Mouse (Mus musculus) left cerebral cortex, adult 2 months (tissue): ENCODE measurements at regions not wholly inside any gene's neighbourhood (a gene's known extent, or its start where the extent isn't known, plus 50 kb on each side); places are given as distances from the start of the nearest gene placed in this dataset.
A peak's percentile ranks its signal among the peaks of the same experiment; 100 is the strongest.

Experiments used
- DNase-seq, 2 experiments: peaks; one replicate each; pipeline ENCODE4 v3.0.0; 2021 to 2022; ENCODE audit warnings: low spot score in 2 of 2, mixed read lengths in 1 of 2; ENCODE audit errors: extremely low spot score in 1 of 2
- H3K27ac ChIP-seq: fragments of 200-600 bp; 2 replicates; pipeline ENCODE4 v1.8.1; 2022
- H3K4me3 ChIP-seq: fragments of 200-600 bp; 2 replicates; pipeline ENCODE4 v1.8.1; 2022
- CTCF ChIP-seq: fragments of 200-600 bp; IDR thresholded peaks from 2 replicates; pipeline ENCODE4 v1.8.1; 2022; ENCODE audit warnings: antibody characterized with exemption, mild to moderate bottlenecking, moderate library complexity
- intact Hi-C: fragments of 180-260 bp; cut with DNase I; formaldehyde crosslinking; loops from one replicate; pipeline ENCODE4 v1.15.1; 2025

DNA sequence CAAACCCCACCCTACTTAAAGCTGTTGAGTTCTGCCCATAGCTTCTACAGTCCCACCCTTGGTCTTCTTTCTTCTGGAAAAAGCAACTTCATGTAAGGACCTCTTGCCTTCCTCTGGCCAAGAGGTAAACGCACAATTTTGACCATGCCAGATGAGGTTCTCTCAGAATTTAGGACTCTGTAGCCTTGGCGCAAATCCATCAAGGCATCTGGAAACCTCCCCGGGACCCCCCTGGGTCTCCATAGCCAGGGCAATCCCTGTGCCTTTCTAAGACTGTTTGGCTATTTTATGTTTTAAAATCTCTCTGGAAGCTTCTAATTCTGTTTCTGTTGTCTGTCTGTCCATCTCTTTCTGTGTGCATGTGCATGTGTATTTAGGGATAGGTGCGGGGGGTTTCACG lies 110.3 kb downstream of the 2410131K14Rik start:
- no peak overlapping the region for H3K27ac ChIP-seq
- no peak for DNase-seq
- intact Hi-C loops, result no loop called here
- H3K4me3 ChIP-seq, result no peak overlapping the region
- TF ChIP-seq CTCF, result no peak

DNA sequence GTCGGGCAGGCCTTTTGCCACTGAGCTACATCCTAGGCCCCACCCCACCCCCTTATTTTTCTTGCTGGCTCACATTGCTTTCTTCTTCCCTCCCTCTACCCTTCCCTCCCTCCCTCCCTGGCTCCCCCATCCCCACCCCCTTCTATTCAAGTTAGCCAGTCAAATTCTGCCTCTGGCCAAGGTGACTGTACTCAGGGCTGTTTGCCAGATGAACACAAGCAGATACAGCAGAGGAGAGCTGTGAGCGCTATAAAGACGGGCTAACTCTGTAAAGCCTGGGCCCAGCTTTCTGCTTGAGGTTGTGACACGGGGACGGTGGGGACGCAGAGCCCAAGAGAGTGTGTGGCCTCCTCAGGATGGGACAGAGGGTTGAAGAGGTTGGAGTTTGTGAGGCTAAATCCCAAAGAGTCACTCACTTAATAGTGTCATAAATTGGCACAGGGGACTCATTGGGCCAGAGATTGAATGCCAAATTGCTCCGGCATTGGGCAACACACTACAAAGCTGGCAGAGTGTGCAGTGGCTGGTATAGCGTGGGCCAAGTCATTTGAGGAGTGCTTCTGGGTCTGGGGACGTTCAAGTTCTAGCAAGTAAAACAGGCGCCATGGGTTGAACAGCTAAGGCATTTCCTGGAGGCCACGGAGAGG lies 110.8 kb downstream of the 2410131K14Rik start:
- no peak overlapping the region for H3K27ac ChIP-seq
- intact Hi-C loops, result no loop called here

DNA sequence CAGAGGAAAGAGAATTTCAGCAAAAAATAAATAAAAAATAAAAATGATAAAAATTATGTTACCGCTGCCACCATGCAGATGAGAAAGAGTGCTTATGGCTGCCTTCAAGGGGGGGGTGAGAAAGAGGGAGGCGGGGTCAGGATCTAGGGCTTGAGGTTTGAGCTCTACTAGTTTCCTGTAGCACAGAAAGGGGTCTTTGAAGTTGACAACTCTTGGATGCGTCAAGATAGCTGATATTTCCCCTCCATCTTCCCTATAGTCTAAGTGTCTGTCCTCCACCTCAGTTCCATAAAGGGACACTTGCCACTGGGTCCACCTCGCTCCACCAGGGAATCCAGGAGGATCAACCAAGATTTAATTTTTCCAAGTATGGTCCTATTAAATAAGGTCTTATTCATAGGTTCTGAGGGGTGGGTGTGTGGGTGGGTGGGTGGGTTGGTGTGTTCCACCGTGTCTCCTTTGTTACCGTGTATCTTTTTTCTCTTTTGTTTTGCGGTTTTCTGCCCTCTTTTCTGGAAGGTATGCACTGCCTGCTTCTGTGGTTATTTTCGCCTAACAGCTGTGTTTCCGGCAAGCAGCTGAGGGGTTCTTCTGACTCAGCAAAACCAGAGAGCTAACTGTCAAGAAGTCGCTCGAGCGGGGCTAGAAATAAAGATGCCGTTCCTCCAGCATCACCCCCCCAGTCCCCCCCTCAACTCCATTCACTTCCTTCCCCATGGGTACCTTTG lies 114.8 kb downstream of the 2410131K14Rik start:
- no peak for DNase-seq

More for the DNA sequence above, 110.8 kb downstream of the 2410131K14Rik start:
- no peak for DNase-seq
- no peak for TF ChIP-seq CTCF
- no peak overlapping the region for H3K4me3 ChIP-seq

DNA sequence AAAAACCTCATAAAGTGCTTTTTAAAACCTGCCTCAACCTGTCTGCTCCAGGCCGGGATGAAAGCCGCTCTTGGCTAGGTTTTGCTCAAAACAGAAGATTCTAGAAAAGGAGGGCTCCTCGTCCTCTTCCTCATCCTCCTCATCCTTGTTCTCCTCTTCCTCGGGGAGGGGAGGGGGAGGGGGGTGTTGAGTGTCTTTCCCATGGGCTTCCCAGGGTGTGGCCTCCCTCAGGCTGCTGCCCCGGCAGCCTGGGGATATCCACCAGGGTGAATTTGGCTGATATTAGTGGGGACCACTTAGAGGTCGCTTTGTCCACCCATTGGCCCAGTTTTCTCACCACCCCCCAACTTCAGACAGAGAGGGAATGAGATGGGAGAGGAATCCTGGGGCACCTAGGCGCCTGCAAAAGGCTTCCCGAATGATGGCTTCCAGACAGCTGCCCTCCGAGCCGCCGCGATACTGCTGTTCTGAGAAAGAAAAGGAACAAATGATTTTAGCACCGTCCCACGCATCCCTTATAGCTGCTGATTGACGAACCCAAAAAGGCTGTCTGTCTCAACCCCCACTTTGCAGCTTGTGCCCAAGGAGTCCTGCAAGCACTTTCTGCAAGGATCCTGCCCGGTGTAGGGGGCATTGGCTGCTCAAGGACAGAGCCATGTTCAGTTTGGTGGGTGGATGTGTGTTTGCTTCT lies 115.5 kb downstream of the 2410131K14Rik start:
- DNase-seq, result no peak

More for the DNA sequence above, 114.8 kb downstream of the 2410131K14Rik start:
- intact Hi-C loops, result no loop called here
- peak overlapping the region; percentile 59; the same call in 1 of the 2 replicates for H3K27ac ChIP-seq
- no peak overlapping the region for H3K4me3 ChIP-seq
- TF ChIP-seq CTCF, result no peak

DNA sequence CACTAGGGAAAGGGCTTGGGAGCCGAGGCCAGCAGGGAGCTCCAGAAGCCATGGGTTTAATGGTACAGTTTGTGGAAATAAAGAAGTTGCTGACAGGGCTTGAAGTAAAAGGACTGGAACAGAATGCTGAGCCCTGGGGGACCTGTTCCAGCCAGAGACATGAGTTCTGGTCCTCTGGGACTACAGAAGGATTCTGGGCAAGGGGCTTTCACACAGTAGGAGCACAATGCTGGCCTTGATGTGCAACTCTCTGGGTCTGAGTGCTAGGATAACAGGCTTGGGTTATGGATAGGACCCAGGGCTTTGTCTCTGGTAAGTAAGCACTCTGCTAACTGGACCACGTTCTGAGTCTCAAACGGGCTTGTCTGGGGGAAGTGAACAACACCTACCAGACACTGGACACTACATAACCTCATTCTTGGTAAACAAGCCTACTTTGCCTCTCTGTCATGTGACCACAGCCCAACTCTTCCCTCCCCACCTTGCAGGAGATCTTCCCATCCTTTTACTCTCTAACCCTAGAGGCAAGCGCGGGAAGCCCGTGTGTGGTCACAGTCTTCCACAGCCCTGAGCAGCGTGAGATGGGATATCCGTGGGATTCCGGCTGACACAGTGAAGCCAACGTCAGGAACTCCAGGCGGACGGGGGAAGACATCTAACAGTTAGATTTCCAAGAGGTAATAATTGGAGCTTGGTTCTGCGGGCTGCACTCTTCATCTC lies 116.3 kb downstream of the 2410131K14Rik start:
- no peak overlapping the region for H3K4me3 ChIP-seq
- DNase-seq, result no peak
- no peak for TF ChIP-seq CTCF
- intact Hi-C loops, result no loop called here
- no peak overlapping the region for H3K27ac ChIP-seq

More for the DNA sequence above, 115.5 kb downstream of the 2410131K14Rik start:
- H3K27ac ChIP-seq, result peak overlapping the region; percentile 59; the same call in 1 of the 2 replicates
- H3K4me3 ChIP-seq, result no peak overlapping the region
- intact Hi-C loops, result no loop called here
- no peak for TF ChIP-seq CTCF

DNA sequence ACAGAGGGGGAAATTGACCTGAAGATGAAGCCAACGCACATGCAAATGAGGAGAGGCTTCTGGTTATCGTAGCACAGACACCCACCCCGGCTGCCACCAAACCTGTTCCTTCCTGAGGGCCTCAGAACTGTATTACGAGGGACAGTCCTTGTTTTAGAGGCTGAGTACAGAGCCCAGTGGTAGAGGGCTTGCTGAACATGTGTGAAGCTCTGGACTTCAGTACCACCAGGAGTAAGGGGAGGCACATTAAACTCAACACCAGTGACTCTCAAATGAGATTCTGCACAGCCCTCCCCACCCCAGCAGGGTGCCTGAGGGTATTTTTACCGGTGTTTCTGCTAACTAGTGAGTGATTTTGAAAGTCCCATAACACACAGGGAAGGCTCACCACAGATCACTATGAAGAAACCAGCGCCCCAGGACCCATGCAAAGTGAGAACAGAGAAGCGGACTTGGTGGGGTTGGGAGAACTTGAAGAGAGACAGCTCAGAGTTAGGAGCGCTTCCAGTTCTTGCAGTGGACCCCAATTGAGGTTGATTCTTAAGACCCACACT lies 116.9 kb downstream of the 2410131K14Rik start:
- no peak overlapping the region for H3K27ac ChIP-seq
- intact Hi-C loops, result no loop called here
- DNase-seq, result no peak
- TF ChIP-seq CTCF, result no peak
- H3K4me3 ChIP-seq, result no peak overlapping the region

DNA sequence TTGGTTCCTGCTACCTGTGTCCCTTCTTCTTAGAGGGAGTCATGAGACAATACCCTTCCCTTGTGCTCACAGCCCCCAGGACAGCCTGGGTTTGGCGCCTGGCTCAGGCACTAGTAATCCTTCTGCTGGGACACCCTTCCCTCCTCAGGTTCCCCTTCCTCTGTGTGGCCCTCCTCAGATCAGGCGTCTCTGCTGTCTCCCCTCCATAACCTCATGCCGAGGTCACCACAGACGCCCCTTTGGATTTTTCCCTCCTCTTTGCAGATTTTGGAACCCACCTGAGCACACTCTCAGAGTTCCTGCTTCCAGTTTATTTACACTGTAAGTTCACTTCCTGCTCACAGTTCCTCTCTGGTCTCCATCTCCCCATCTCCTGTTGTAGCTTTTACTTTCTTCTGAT lies 117.7 kb downstream of the 2410131K14Rik start:
- Histone ChIP-seq H3K27ac (no peak overlapping the region), H3K4me3 (no peak overlapping the region)
- no peak for TF ChIP-seq CTCF
- no peak for DNase-seq
- intact Hi-C loops, result no loop called here

DNA sequence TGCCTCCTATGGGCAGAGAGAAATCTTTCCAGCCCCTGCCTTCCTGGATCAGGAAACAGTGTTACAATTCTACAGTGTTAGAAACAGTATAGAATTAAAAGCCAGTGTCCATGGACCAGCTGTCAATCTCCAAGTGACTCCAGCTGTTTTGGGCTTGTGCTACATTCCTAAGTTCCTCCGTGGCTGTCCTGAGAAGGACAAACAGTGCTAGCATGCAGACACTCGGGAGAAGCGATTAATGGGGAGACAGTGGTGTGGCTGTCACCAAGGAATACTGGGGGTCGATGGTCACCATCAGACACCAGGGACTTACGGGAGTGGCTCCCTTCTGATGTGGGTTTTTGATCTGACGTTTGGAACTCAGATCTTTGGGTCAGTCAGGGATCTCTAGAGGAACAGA lies 118.1 kb downstream of the 2410131K14Rik start:
- H3K27ac ChIP-seq, result no peak overlapping the region
- intact Hi-C loops, result no loop called here
- DNase-seq, result no peak
- no peak overlapping the region for H3K4me3 ChIP-seq
- TF ChIP-seq CTCF, result no peak

DNA sequence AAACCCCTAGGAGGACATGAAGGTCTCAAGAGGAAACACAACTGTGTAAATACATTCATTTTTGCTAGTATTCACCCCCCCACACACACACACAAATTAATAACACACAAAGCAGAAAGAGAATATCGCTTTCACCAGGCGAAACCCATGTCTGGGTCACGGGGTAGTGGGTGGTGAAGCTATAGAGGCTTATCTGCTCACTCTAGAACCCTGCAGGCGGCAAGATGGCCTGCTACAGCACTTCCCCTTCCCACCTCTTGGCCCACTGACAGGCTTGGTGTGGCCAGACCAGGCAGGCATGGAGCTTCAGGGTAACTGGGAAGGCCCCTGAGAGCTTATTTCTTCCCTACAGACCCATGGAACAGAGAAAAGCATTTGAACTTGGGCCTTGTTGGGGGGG lies 119.6 kb downstream of the 2410131K14Rik start:
- TF ChIP-seq CTCF, result no peak
- Histone ChIP-seq H3K4me3 (no peak overlapping the region), H3K27ac (no peak overlapping the region)
- intact Hi-C loops, result no loop called here
- DNase-seq, result no peak

DNA sequence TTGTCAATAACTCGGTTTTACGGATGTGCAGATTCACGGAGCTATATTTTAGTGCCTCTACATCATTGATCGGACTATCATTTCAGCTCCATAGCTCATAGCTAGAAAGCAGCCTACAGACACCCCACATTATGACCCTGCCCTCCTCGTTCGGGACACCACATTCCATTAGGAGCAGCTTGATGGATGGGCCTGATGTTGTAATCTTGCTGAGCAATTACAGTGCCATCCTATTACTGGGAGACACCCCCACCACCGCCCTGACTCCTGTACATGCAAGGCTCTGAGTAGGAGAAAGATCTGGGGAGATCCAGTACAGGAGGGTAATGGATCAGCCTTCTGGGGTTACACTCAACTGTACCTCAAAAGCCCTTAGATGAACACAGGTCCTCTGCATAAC lies 120.2 kb downstream of the 2410131K14Rik start:
- DNase-seq, result no peak
- Histone ChIP-seq H3K27ac (no peak overlapping the region), H3K4me3 (no peak overlapping the region)
- no peak for TF ChIP-seq CTCF
- intact Hi-C loops, result no loop called here

DNA sequence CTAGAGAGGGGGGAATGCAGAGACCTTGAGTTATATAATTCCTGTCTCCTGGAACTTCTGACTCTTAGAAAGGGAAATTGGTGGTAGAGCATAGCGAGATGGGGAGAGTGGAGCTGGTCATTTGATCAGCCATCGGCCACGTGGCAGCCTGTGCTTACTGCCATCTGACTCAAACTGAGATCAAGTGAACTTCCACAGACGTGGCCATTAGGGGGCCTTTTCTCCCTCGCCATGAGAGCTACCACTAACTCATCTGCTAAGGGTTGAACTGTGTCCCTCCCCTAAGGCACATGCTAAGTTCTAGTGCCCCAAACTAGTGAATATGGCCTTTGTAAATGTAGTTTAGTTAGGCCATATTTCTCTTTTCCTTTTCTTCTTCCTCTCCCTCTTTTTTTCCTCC lies 120.6 kb downstream of the 2410131K14Rik start:
- no peak overlapping the region for H3K4me3 ChIP-seq
- intact Hi-C loops, result no loop called here
- no peak overlapping the region for H3K27ac ChIP-seq
- TF ChIP-seq CTCF, result no peak; the same call in 1 of the 2 replicates
- DNase-seq, result no peak
